In the genomic region with DNA sequence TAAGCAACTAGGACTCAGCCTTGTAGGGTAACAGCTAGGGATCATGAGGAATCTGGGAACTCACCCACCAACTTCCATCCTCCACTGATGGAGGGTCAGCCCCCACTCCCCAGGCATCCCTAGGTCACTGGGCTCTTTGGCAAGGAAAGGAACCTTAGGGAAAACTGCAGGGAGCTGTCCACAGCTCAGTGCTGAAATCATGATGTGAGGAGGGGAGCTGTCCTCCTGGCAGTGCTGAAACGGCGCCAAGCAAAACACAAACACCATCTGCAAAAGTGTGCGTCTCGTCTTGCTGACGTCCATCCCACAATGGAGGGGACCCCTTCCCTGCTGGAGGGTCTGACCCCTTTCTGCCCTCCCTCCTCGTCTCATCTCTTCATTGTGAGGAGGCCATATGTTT, we compare ENCODE assay signal across 8 mouse cellular contexts.
DNase-seq lines count a peak whose midpoint lies in the region; ATAC-seq and TF ChIP-seq lines count a peak whose summit lies in the region.

No protein-coding gene starts in this region.

- H3K4me3 ChIP-seq in left cerebral cortex, adult 2 months = no peak overlapping the region

- in situ Hi-C loops in Patski (cut with MboI; ENCODE audit: low pct_unique_long_range_greater_than_20kb) = no loop called here

- ATAC-seq in Patski = no peak

- H3K27ac ChIP-seq in left cerebral cortex, adult 2 months = no peak overlapping the region

- WGBS in large intestine, adult 2 months = 17% methylated on average over 6 of the region's 6 CpGs

- H3K27me3 ChIP-seq in Patski = no peaks in the 10 kb centered on the region

- POLR2A ChIA-PET in Patski (lab: Charles Lee) = no interaction called here

- DNase-seq in left cerebral cortex, postnatal 4 days = peak; percentile 61
- no peak for DNase-seq in left cerebral cortex, adult 2 months (ENCODE audit: extremely low spot score in 1 of 2, low spot score in 2 of 2)
- DNase-seq in Patski (ENCODE audit: low read depth, low spot score) (peak; percentile 17), MN1 (ENCODE audit: low spot score) (no peak)
- DNase-seq in embryo, embryonic 11.5 days (ENCODE audit: low read depth, low spot score) = peak; percentile 68
- DNase-seq in large intestine, adult 2 months (ENCODE audit: low read depth, low spot score) = peak; percentile 8
- peak; percentile 80 for DNase-seq in retina, embryonic 14.5 days (ENCODE audit: low spot score)
- DNase-seq in left cerebral cortex, adult 8-10 months (ENCODE audit: low spot score in 2 of 2) = no peak

- CTCF ChIA-PET in Patski (lab: Charles Lee) = no interaction called here

- intact Hi-C loops in left cerebral cortex, postnatal 4 days (cut with DNase I) = no loop called here
- intact Hi-C loops in left cerebral cortex, adult 2 months (cut with DNase I) = no loop called here

- TF ChIP-seq CTCF in left cerebral cortex, adult 2 months (IDR thresholded peaks at IDR 0.05) = no peak
- no peak for TF ChIP-seq CTCF in Patski (IDR thresholded peaks at IDR 0.05)

Comparison
In these comparisons a context has a peak if more than half of its experiments do, and no peak if none do; other contexts are left out.
1. DNase-seq: peak in left cerebral cortex, postnatal 4 days (single experiment), Patski (single experiment), embryo, embryonic 11.5 days (single experiment), large intestine, adult 2 months (single experiment) and retina, embryonic 14.5 days (single experiment); none in left cerebral cortex, adult 2 months (0 of 2), MN1 (single experiment) and left cerebral cortex, adult 8-10 months (0 of 2).